ENCODE assay signal across 27 mouse cellular contexts in genomic region chr10:122705457-122705856, GRCm38 (mm10). TPM values are rescaled to one million over a fixed set of nuclear protein-coding genes. Genes with fewer than 3 reads are reported as not detected.
DNase-seq lines count a peak whose midpoint lies in the region; ATAC-seq lines count a peak whose summit lies in the region.
"Had no signal": no experiment of that assay in that cellular context is flagged by ENCODE, and none has a peak within 500 bp of the region (broad histone marks: within the 10 kb centered on the region; RNA-seq: fewer than 3 reads in every experiment).

No protein-coding gene starts in this region.

- H3K4me3 ChIP-seq in hindbrain, embryonic 15.5 days = no peak overlapping the region
- H3K4me3 ChIP-seq in hindbrain, embryonic 10.5 days = no peak overlapping the region
- H3K4me3 ChIP-seq in forebrain, embryonic 11.5 days (ENCODE audit: low read depth, low read length) = no peak overlapping the region
- H3K4me3 ChIP-seq: forebrain, embryonic 10.5 days; gastrocnemius, adult 2 months had no signal

- H3K4me2 ChIP-seq in hindbrain, embryonic 15.5 days = no peak overlapping the region
- no peak overlapping the region for H3K4me2 ChIP-seq in forebrain, embryonic 11.5 days (ENCODE audit: low read depth, low read length, severe bottlenecking)
- H3K4me2 ChIP-seq: heart, embryonic 11.5 days had no signal

- H3K9me3 ChIP-seq in hindbrain, embryonic 15.5 days = no peaks in the 10 kb centered on the region
- 0 out of 2 replicates have a peak, but pooled peaks cover 2% of the 10 kb centered on the region for H3K9me3 ChIP-seq in hindbrain, embryonic 10.5 days
- no peaks in the 10 kb centered on the region for H3K9me3 ChIP-seq in forebrain, embryonic 11.5 days (ENCODE audit: control insufficient read depth, low read length)
- H3K9me3 ChIP-seq: forebrain, embryonic 10.5 days had no signal

- no peak for ATAC-seq in hindbrain, embryonic 15.5 days (ENCODE audit: low FRiP score, low read depth)
- no peak for ATAC-seq in forebrain, embryonic 11.5 days (replicated peaks; ENCODE audit: low FRiP score)
- ATAC-seq: forebrain, embryonic 14.5 days; forebrain, postnatal 0 days; inflammation-experienced regulatory T-cells, adult 6 months; intestine, embryonic 16.5 days had no signal

- DNase-seq in cerebellum, postnatal 10 days = peak; percentile 78 to 81
- DNase-seq in cerebellum, adult 9-10 months = no peak
- no peak for DNase-seq in hindbrain, embryonic 10.5 days (ENCODE audit: low spot score)
- DNase-seq in left cerebral cortex, postnatal 4 days = peak; percentile 54
- DNase-seq in left cerebral cortex, postnatal 14 days (ENCODE audit: low spot score in 2 of 2) = no peak
- DNase-seq in MN1 (ENCODE audit: low spot score) = peak; percentile 36
- DNase-seq in forebrain, embryonic 11.5 days (ENCODE audit: low spot score) = no peak
- DNase-seq: adrenal gland, adult 2 months; adrenal gland, postnatal 14 days; B cell, adult 2 months; cerebellum, adult 2 months; cerebellum, postnatal 36 days; embryo, embryonic 11 days; forebrain, postnatal 0 days; gastrocnemius, adult 2 months; gastrocnemius, postnatal 14 days; heart, adult 11 months; kidney, adult 18-20 months; kidney, adult 9 months had no signal

- peaks cover 19% of the 10 kb centered on the region; the same call in 1 of the 2 replicates for H3K4me1 ChIP-seq in hindbrain, embryonic 15.5 days (replicated peaks)
- 0 out of 2 replicates have a peak, but pooled peaks cover 7% of the 10 kb centered on the region for H3K4me1 ChIP-seq in hindbrain, embryonic 10.5 days (replicated peaks)
- H3K4me1 ChIP-seq in forebrain, embryonic 11.5 days (replicated peaks; ENCODE audit: control insufficient read depth, insufficient read depth, low read length) = no peaks in the 10 kb centered on the region
- H3K4me1 ChIP-seq: forebrain, embryonic 10.5 days had no signal

- no peak overlapping the region for H3K9ac ChIP-seq in hindbrain, embryonic 15.5 days
- no peak overlapping the region for H3K9ac ChIP-seq in forebrain, embryonic 11.5 days (ENCODE audit: low read length)
- H3K9ac ChIP-seq: forebrain, postnatal 0 days had no signal

- H3K27ac ChIP-seq in hindbrain, embryonic 15.5 days (replicated peaks) = peak overlapping the region; percentile 34
- H3K27ac ChIP-seq in hindbrain, embryonic 10.5 days = no peak overlapping the region
- H3K27ac ChIP-seq in forebrain, embryonic 11.5 days (ENCODE audit: low read depth, low read length) = no peak overlapping the region
- H3K27ac ChIP-seq: forebrain, embryonic 10.5 days; gastrocnemius, adult 2 months had no signal

- intact Hi-C loops in left cerebral cortex, postnatal 4 days (cut with DNase I) = no loop called here
- intact Hi-C loops in left cerebral cortex, postnatal 14 days (cut with DNase I) = no loop called here

- WGBS in hindbrain, embryonic 15.5 days = 79% methylated on average over 6 of the region's 6 CpGs
- 90% methylated on average over 6 of the region's 6 CpGs for WGBS in hindbrain, embryonic 10.5 days
- 88% methylated on average over 6 of the region's 6 CpGs for WGBS in forebrain, embryonic 11.5 days

- no peaks in the 10 kb centered on the region for H3K36me3 ChIP-seq in hindbrain, embryonic 15.5 days
- H3K36me3 ChIP-seq in hindbrain, embryonic 10.5 days = no peaks in the 10 kb centered on the region
- no peaks in the 10 kb centered on the region for H3K36me3 ChIP-seq in forebrain, embryonic 11.5 days (ENCODE audit: control insufficient read depth, insufficient read depth, low read length)
- H3K36me3 ChIP-seq: forebrain, embryonic 10.5 days; G1E had no signal

- no peaks in the 10 kb centered on the region for H3K27me3 ChIP-seq in hindbrain, embryonic 15.5 days
- H3K27me3 ChIP-seq in hindbrain, embryonic 10.5 days (ENCODE audit: insufficient read depth, poor library complexity, severe bottlenecking) = no peaks in the 10 kb centered on the region
- H3K27me3 ChIP-seq in forebrain, embryonic 11.5 days (ENCODE audit: control insufficient read depth, insufficient read depth, low read length) = no peaks in the 10 kb centered on the region
- H3K27me3 ChIP-seq: CH12.LX had no signal

RNA-seq across cellular contexts. Expression of gene Ppm1h, which starts 26.9 kb away (rescaled TPM):
- polyA plus RNA-seq in hindbrain, embryonic 15.5 days (2015; fragmentation: Nextera tagmentation; extraction: Ambion mirVana) = 29.4 and 31.2 TPM in 2 replicates
- polyA plus RNA-seq in hindbrain, embryonic 10.5 days (2016; fragmentation: Nextera tagmentation; extraction: Ambion mirVana) = 3.7 and 5.8 TPM in 2 replicates
- total RNA-seq in left cerebral cortex, postnatal 4 days (2021) = 10 to 100 TPM; 63.3 to 68.3 TPM
- total RNA-seq in left cerebral cortex, postnatal 14 days (2021) = 10 to 100 TPM; 88.0 to 98.7 TPM
- polyA plus RNA-seq in forebrain, embryonic 11.5 days (2014; fragmentation: Nextera tagmentation; extraction: Ambion mirVana) = 3.6 and 4.1 TPM in 2 replicates
- polyA plus RNA-seq: G1E had no signal

Comparison
In these comparisons a context has a peak if more than half of its experiments do, and no peak if none do; other contexts are left out.
1. DNase-seq: peak in cerebellum, postnatal 10 days (2 of 2), left cerebral cortex, postnatal 4 days (single experiment) and MN1 (single experiment); none in cerebellum, adult 9-10 months (single experiment), hindbrain, embryonic 10.5 days (single experiment), left cerebral cortex, postnatal 14 days (0 of 2) and forebrain, embryonic 11.5 days (single experiment).